Mouse (Mus musculus) ES-E14 (cell line): ENCODE measurements around the gene Hoxa13. TPM values are rescaled to one million over a fixed set of nuclear protein-coding genes. Genes with fewer than 3 reads are reported as not detected.

Experiments
- DNase-seq: peaks from one replicate; pipeline ENCODE4 v3.0.0-alpha.2; 2013; ENCODE audit warnings: low read depth, low spot score
- H3K27ac ChIP-seq: 2 replicates; pipeline ENCODE4 v1.5.1; 2012; ENCODE audit warnings: low read depth, mild to moderate bottlenecking, low read length, moderate library complexity, mixed read lengths; ENCODE audit not compliant: poor library complexity, insufficient read depth, severe bottlenecking
- H3K36me3 ChIP-seq: 2 replicates; pipeline ENCODE4 v1.6.1; 2012; ENCODE audit warnings: mild to moderate bottlenecking, low read length, moderate library complexity, mixed read lengths; ENCODE audit not compliant: control insufficient read depth, poor library complexity, insufficient read depth, severe bottlenecking
- H3K4me1 ChIP-seq, 2 experiments: fragments of 150-350 bp in 1 of 2; sonication (generic) in 1 of 2; 2 replicates each; pipeline ENCODE4 v1.6.1; 2012; ENCODE audit warnings: low read length in 2 of 2, mild to moderate bottlenecking in 1 of 2, mixed read lengths in 1 of 2; ENCODE audit not compliant: control insufficient read depth in 2 of 2, insufficient read depth in 2 of 2, poor library complexity in 1 of 2
- H3K4me3 ChIP-seq, 2 experiments: fragments of 150-350 bp in 1 of 2; sonication (generic) in 1 of 2; 2 replicates each; pipeline ENCODE4 v1.5.1; 2012; ENCODE audit warnings: low read length in 2 of 2, low read depth in 1 of 2, mild to moderate bottlenecking in 1 of 2, mixed read lengths in 1 of 2; ENCODE audit not compliant: insufficient read depth in 1 of 2, poor library complexity in 1 of 2, severe bottlenecking in 1 of 2
- H3K9ac ChIP-seq: 2 replicates; pipeline ENCODE4 v1.6.1; 2012; ENCODE audit warnings: low read depth, mild to moderate bottlenecking, low read length, mixed read lengths; ENCODE audit not compliant: poor library complexity, insufficient read depth, severe bottlenecking
- H3K9me3 ChIP-seq: fragments of 150-350 bp; sonication (generic); 2 replicates; pipeline ENCODE4 v1.6.1; 2012; ENCODE audit warnings: low read depth, mild to moderate bottlenecking, low read length; ENCODE audit not compliant: control insufficient read depth, insufficient read depth
- CHD2 ChIP-seq: IDR thresholded peaks from 2 replicates; pipeline ENCODE4 v1.6.1; 2014; ENCODE audit warnings: mild to moderate bottlenecking, low read depth, low read length, inconsistent platforms
- HCFC1 ChIP-seq: IDR thresholded peaks from 2 replicates; pipeline ENCODE4 v1.6.1; 2012; ENCODE audit warnings: low read length, inconsistent platforms, borderline replicate concordance; ENCODE audit not compliant: insufficient read depth
- MAFK ChIP-seq: IDR thresholded peaks from 2 replicates; pipeline ENCODE4 v1.6.1; 2014; ENCODE audit warnings: mild to moderate bottlenecking, low read depth, low read length, inconsistent platforms; ENCODE audit not compliant: insufficient read depth
- ZC3H11A ChIP-seq: IDR thresholded peaks from 2 replicates; pipeline ENCODE4 v1.6.1; 2012; ENCODE audit warnings: low read depth, mild to moderate bottlenecking, inconsistent platforms, low read length, borderline replicate concordance
- ZNF384 ChIP-seq: IDR thresholded peaks from 2 replicates; pipeline ENCODE4 v1.6.1; 2012; ENCODE audit warnings: low read depth, low read length, inconsistent platforms
- in situ Hi-C, 2 experiments: fragments of 600-800 bp; cut with MboI; formaldehyde crosslinking; loops; one replicate each; pipeline ENCODE4 v1.15.1; 2025; ENCODE audit warnings: low sequenced_read_pairs in 2 of 2, inconsistent platforms in 1 of 2; ENCODE audit not compliant: unreplicated experiment in 2 of 2
- total RNA-seq: library from RNA; depleted of rRNA; stranded (reverse); fragments of 300-350 nt; gene quantifications from 2 replicates; pipeline ENCODE4 v1.2.3, GENCODE M21; 2012

The Hoxa13 gene
- total RNA-seq, 1 experiment = 0.40 TPM

GRCm38 (mm10) chr6:52241001-52241621 lies 19.6 kb downstream of the Hoxa13 start:
- no peak overlapping the region for H3K9ac ChIP-seq
- no peak for DNase-seq
- TF ChIP-seq MAFK (no peak), ZNF384 (no peak), HCFC1 (no peak), CHD2 (no peak), ZC3H11A (no peak)
- H3K4me3 ChIP-seq = no peak overlapping the region
- in situ Hi-C loops = no loop called here
- no peaks in the 10 kb centered on the region for H3K9me3 ChIP-seq
- H3K36me3 ChIP-seq = no peaks in the 10 kb centered on the region
- peaks cover 0 to 6% of the 10 kb centered on the region in 2 experiments; a peak in 2 of 4 replicates for H3K4me1 ChIP-seq
- no peak overlapping the region for H3K27ac ChIP-seq

DNA sequence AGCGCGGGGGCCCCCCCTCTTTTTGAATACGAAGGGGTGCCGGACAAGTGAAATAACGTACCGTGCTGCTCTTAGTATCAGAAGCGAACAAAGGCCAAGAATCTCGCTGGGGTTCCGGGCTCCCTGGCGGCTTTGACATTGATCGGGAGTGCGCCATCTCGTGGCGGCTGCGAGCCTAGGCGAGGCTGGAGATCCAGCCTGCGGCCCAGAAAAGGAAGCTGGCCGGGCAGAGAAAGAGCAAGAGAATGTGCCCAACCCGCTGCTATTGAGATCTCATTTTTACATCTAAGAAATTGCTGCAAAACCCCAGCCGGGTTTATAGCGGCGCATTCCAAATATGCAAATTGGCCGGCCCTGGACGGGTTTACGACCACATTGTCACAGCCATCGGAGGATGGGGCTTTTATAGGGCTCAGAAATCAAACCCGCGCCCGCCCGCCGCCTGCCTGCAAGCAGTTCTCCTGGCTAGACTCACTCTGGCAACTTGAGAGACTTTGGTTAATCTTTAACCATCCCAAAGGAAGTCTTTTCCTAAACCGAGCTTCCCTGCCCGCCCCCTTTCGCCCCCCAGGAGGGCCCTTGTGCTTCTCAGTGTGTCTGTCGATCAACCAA lies 20.2 kb downstream of the Hoxa13 start, which contains the start of gene Hoxa10:
TSS of gene Hoxa10 (minus strand) at position 466 of the 612 bp plus-strand sequence.
- H3K9ac ChIP-seq = no peak within 1 kb of the TSS
- in situ Hi-C loops = no loop called here
- no peaks in the 10 kb centered on the region for H3K9me3 ChIP-seq
- TF ChIP-seq MAFK (no peak), HCFC1 (no peak), ZNF384 (no peak), ZC3H11A (no peak), CHD2 (no peak)
- no peak within 1 kb of the TSS for H3K27ac ChIP-seq
- H3K4me1 ChIP-seq = peaks cover 0 to 6% of the 10 kb centered on the region in 2 experiments; a peak in 2 of 4 replicates
- peak within 1 kb of the TSS in 1 of 2 experiments; percentile 30; a peak in 1 of 4 replicates for H3K4me3 ChIP-seq
- H3K36me3 ChIP-seq = no peaks in the 10 kb centered on the region
- DNase-seq = no peak

DNA sequence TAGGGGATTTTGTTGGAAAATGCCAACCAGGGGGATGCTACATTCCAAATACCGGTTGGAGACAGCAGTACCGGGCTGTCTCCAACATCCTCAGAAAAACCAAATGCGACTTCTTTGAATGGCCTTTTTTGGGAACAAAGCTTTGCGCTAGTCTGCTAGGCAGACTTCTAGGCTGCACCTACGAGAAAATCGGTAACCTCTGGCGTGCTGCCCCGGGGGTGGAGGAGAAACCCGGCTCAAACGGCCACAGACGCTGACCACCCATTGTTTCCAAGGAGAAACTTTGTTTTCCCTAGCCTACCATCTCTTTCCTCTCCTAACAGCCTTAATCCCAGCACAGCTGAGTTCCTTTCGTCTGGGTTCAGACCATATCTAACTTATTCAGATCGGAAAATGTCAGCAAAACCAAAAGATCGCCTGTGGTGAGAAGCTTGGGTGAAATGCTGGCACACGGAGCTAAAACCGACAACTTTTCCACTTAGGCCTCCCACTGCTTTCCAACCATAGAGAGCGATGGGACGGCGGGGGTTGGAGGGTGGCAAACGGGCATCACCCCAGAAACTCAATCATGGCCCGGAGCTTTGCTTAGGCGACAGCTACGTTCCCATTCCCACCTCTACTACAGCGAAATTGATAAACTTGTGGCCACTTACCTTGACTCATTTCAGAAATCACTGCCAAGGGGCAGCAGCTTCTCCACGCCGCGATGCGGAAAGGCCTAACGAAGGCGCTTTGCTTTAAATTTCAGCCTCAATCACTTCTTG lies 20.9 kb downstream of the Hoxa13 start:
- H3K27ac ChIP-seq = no peak overlapping the region
- DNase-seq = no peak
- TF ChIP-seq MAFK (no peak), ZC3H11A (no peak), CHD2 (no peak), ZNF384 (no peak), HCFC1 (no peak)
- H3K9ac ChIP-seq = no peak overlapping the region
- no peaks in the 10 kb centered on the region for H3K36me3 ChIP-seq
- H3K4me3 ChIP-seq = peak overlapping the region in 1 of 2 experiments; percentile 30; a peak in 1 of 4 replicates
- in situ Hi-C loops = no loop called here
- peaks cover 0 to 6% of the 10 kb centered on the region in 2 experiments; a peak in 2 of 4 replicates for H3K4me1 ChIP-seq
- H3K9me3 ChIP-seq = no peaks in the 10 kb centered on the region

DNA sequence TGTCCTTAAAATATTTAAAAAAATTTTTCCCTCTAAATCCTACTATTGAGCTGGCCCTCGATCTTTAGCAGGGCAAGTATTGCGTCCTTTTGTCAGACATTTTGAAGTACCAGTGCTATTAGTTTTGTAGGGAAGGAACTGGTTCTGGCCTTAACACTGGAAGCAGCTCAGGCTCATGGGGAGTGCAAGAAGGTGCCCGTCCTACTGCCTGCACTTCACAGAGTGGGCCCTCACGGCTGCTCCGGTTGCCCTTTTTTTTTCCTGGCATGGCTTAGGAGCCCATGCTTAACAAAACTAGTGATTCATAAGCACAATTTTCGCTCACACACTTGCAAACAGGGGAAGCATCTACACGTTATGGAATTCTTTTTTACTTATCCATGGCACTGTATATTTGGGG lies 21.7 kb downstream of the Hoxa13 start:
- no peak overlapping the region for H3K9ac ChIP-seq
- H3K4me1 ChIP-seq = peaks cover 0 to 6% of the 10 kb centered on the region in 2 experiments; a peak in 2 of 4 replicates
- H3K27ac ChIP-seq = no peak overlapping the region
- no peaks in the 10 kb centered on the region for H3K36me3 ChIP-seq
- no peak for DNase-seq
- in situ Hi-C loops = no loop called here
- H3K4me3 ChIP-seq = no peak overlapping the region
- TF ChIP-seq MAFK = no peak
- TF ChIP-seq HCFC1 = no peak
- no peak for TF ChIP-seq ZC3H11A
- TF ChIP-seq ZNF384 = no peak
- no peak for TF ChIP-seq CHD2
- H3K9me3 ChIP-seq = no peaks in the 10 kb centered on the region
